Mouse (Mus musculus) C2C12 (cell line): Measurements from ENCODE around the gene Fbxo47.
"Not testable (repeated sequence)": the region's sequence is repeated elsewhere in the genome, so short reads cannot be mapped to it uniquely, and the experiment has no call there.

Experiments
- CEBPB ChIP-seq: IDR thresholded peaks from one replicate; pipeline ENCODE4 v1.6.1; 2011; ENCODE audit warnings: low read depth, mild to moderate bottlenecking, control low read depth, moderate library complexity
- CTCF ChIP-seq: IDR thresholded peaks from one replicate; pipeline ENCODE4 v1.5.1; 2011; ENCODE audit not compliant: control insufficient read depth, insufficient read depth, insufficient read length
- FOSL1 ChIP-seq: IDR thresholded peaks from one replicate; pipeline ENCODE4 v1.8.0; 2011; ENCODE audit warnings: mild to moderate bottlenecking, low read length; ENCODE audit not compliant: poor library complexity, insufficient read depth, severe bottlenecking
- MAX ChIP-seq: IDR thresholded peaks from one replicate; pipeline ENCODE4 v1.6.1; 2011; ENCODE audit warnings: mild to moderate bottlenecking, control low read depth
- MYOD1 ChIP-seq: IDR thresholded peaks from one replicate; pipeline ENCODE4 v1.6.1; 2011; ENCODE audit warnings: low read depth; ENCODE audit not compliant: control insufficient read depth, insufficient read length
- MYOG ChIP-seq: IDR thresholded peaks from one replicate; pipeline ENCODE4 v1.6.1; 2011; ENCODE audit not compliant: control insufficient read depth, insufficient read length; ENCODE audit errors: extremely low read depth
- USF1 ChIP-seq: IDR thresholded peaks from one replicate; pipeline ENCODE4 v1.6.1; 2011; ENCODE audit warnings: low read depth, mild to moderate bottlenecking, control low read depth, moderate library complexity

- not testable (repeated sequence) for TF ChIP-seq CTCF, MAX, USF1, MYOG, FOSL1, CEBPB, MYOD1
These were observed 46.9 kb downstream of the Fbxo47 start for GRCm38 (mm10) chr11:97837051-97837450.
